In genomic region chr11:51694984-51695383, GRCm38 (mm10) we compare ENCODE assay signal across 18 mouse cellular contexts.
"Had no signal": no experiment of that assay in that cellular context is flagged by ENCODE, and none has a peak within 500 bp of the region (broad histone marks: within the 10 kb centered on the region; RNA-seq: fewer than 3 reads in every experiment).

No protein-coding gene starts in this region.

- H3K4me3 ChIP-seq: liver, embryonic 15.5 days; lung, embryonic 15.5 days; megakaryocyte, embryonic 14.5 days; midbrain, embryonic 13.5 days; midbrain, embryonic 15.5 days; neural tube, embryonic 12.5 days; stomach, embryonic 15.5 days had no signal

- H3K27ac ChIP-seq: liver, embryonic 15.5 days; lung, embryonic 15.5 days; macrophage; midbrain, embryonic 13.5 days; midbrain, embryonic 15.5 days; neural tube, embryonic 12.5 days; stomach, embryonic 15.5 days; stomach, postnatal 0 days had no signal

- H3K9me3 ChIP-seq: liver, embryonic 15.5 days; lung, embryonic 15.5 days; midbrain, embryonic 13.5 days; midbrain, embryonic 15.5 days; neural tube, embryonic 12.5 days; stomach, embryonic 15.5 days had no signal

- DNase-seq: liver, postnatal 0 days; lung, adult 2 months; lung, postnatal 14 days; lung, postnatal 36 days; right cerebral cortex, postnatal 14 days; thymus, adult 18-20 months; thymus, postnatal 14 days; thymus, postnatal 36 days had no signal

- H3K4me1 ChIP-seq: liver, embryonic 15.5 days; lung, embryonic 15.5 days; megakaryocyte, embryonic 14.5 days; midbrain, embryonic 13.5 days; midbrain, embryonic 15.5 days; neural tube, embryonic 12.5 days; stomach, embryonic 15.5 days had no signal

- H3K27me3 ChIP-seq: liver, embryonic 15.5 days; lung, embryonic 15.5 days; megakaryocyte, embryonic 14.5 days; midbrain, embryonic 13.5 days; midbrain, embryonic 15.5 days; neural tube, embryonic 12.5 days; stomach, embryonic 15.5 days had no signal

- ATAC-seq: liver, postnatal 0 days; lung, postnatal 0 days; midbrain, embryonic 13.5 days; midbrain, embryonic 15.5 days had no signal
